Mouse (Mus musculus) heart, postnatal 25 days (tissue): ENCODE measurements around the gene Gnptg. TPM values are rescaled to one million over a fixed set of nuclear protein-coding genes. Genes with fewer than 3 reads are reported as not detected.
A peak's percentile ranks its signal among the peaks of the same experiment; 100 is the strongest.

Source experiments
- DNase-seq: peaks from one replicate; pipeline ENCODE4 v3.0.0; 2022; ENCODE audit warnings: low spot score
- intact Hi-C: fragments of 180-260 bp; cut with DNase I; formaldehyde crosslinking; loops from one replicate; pipeline ENCODE4 v1.15.1; 2025
- total RNA-seq, 2 experiments: library from RNA; stranded (reverse); gene quantifications; 2 replicates each; pipeline ENCODE4 v1.2.3; 2021

Gnptg gene
- 10 to 100 TPM; 10.8 to 12.3 TPM for total RNA-seq

- DNase-seq, result peak; percentile 68
- intact Hi-C loops, result no loop called here
Observed at GRCm38 (mm10) chr17:25239695-25240636, at the start of gene Gnptg, which contains the start of gene Tsr3. Gnptg (minus strand) TSS chr17:25240124. Tsr3 (plus strand) TSS chr17:25240170.

GRCm38 (mm10) chr17:25288842-25289241 lies 48.9 kb upstream of the Gnptg start:
- no peak for DNase-seq
- intact Hi-C loops, result loop anchor here (5.0 kb wide), 1 partner anchor 347 kb away; no protein-coding TSS in a partner anchor

- DNase-seq, result peak; percentile 25
- intact Hi-C loops, result loop anchor here (5.0 kb wide), 1 partner anchor 343 kb away; no protein-coding TSS in a partner anchor
Observed at GRCm38 (mm10) chr17:25285033-25285432, 45.1 kb upstream of the Gnptg start.

GRCm38 (mm10) chr17:25282133-25282532 lies 42.2 kb upstream of the Gnptg start:
- DNase-seq, result peak; percentile 13
- intact Hi-C loops, result no loop called here

GRCm38 (mm10) chr17:25275833-25276232 lies 35.9 kb upstream of the Gnptg start:
- DNase-seq, result no peak
- intact Hi-C loops, result loop anchor here (10.0 kb wide), 1 partner anchor 541 kb away; the partner anchor contains the start of gene Msrb1

GRCm38 (mm10) chr17:25274571-25275346 lies 34.8 kb upstream of the Gnptg start, which contains the start of gene Ube2i:
Ube2i (minus strand) TSS chr17:25274622.
- intact Hi-C loops, result loop anchor here (5.0 to 10.0 kb wide), 4 partner anchors 92 to 540 kb away; partner anchors contain the start of genes BC003965, Clcn7, Mapk8ip3 and Msrb1
- no peak for DNase-seq

GRCm38 (mm10) chr17:25273706-25274501 lies 34.0 kb upstream of the Gnptg start:
- intact Hi-C loops, result loop anchor here (5.0 to 10.0 kb wide), 4 partner anchors 92 to 539 kb away; partner anchors contain the start of genes BC003965, Clcn7, Mapk8ip3 and Msrb1

GRCm38 (mm10) chr17:25272951-25273705 lies 33.2 kb upstream of the Gnptg start:
- peak; percentile 86 for DNase-seq
- intact Hi-C loops, result loop anchor here (5.0 to 10.0 kb wide), 4 partner anchors 91 to 538 kb away; partner anchors contain the start of genes BC003965, Clcn7, Mapk8ip3 and Msrb1

More at GRCm38 (mm10) chr17:25273706-25274501, 34.0 kb upstream of the Gnptg start:
- peak; percentile 93 for DNase-seq

- DNase-seq, result no peak
- intact Hi-C loops, result loop anchor here (5.0 to 10.0 kb wide), 4 partner anchors 90 to 538 kb away; partner anchors contain the start of genes BC003965, Clcn7, Mapk8ip3 and Msrb1
Observed at GRCm38 (mm10) chr17:25272326-25272725, 32.4 kb upstream of the Gnptg start.

GRCm38 (mm10) chr17:25270795-25271335 lies 30.9 kb upstream of the Gnptg start:
- intact Hi-C loops, result loop anchor here (5.0 to 10.0 kb wide), 4 partner anchors 89 to 536 kb away; partner anchors contain the start of genes BC003965, Clcn7, Mapk8ip3 and Msrb1
- DNase-seq, result no peak

GRCm38 (mm10) chr17:25264453-25264852 lies 24.5 kb upstream of the Gnptg start:
- intact Hi-C loops, result no loop called here

GRCm38 (mm10) chr17:25257804-25258261 lies 17.9 kb upstream of the Gnptg start:
- intact Hi-C loops, result no loop called here
- DNase-seq, result no peak

More at GRCm38 (mm10) chr17:25264453-25264852, 24.5 kb upstream of the Gnptg start:
- no peak for DNase-seq

GRCm38 (mm10) chr17:25256140-25256754 lies 16.3 kb upstream of the Gnptg start, which contains the start of gene Baiap3:
Baiap3 (minus strand) TSS chr17:25256364.
- no peak for DNase-seq
- intact Hi-C loops, result no loop called here

GRCm38 (mm10) chr17:25255110-25255509 lies 15.2 kb upstream of the Gnptg start:
- intact Hi-C loops, result no loop called here
- no peak for DNase-seq

GRCm38 (mm10) chr17:25253760-25254159 lies 13.8 kb upstream of the Gnptg start:
- no peak for DNase-seq
- intact Hi-C loops, result no loop called here

GRCm38 (mm10) chr17:25252643-25253042 lies 12.7 kb upstream of the Gnptg start:
- DNase-seq, result no peak
- intact Hi-C loops, result no loop called here

GRCm38 (mm10) chr17:25250181-25250835 lies 10.4 kb upstream of the Gnptg start:
- no peak for DNase-seq
- intact Hi-C loops, result no loop called here
